Mouse (Mus musculus) megakaryocyte, embryonic 14.5 days (primary cell): Measurements from ENCODE around the gene Prkg2. TPM values are rescaled to one million over a fixed set of nuclear protein-coding genes. Genes with fewer than 3 reads are reported as not detected.

Experiments used
- H3K27me3 ChIP-seq: replicated peaks from 2 replicates; pipeline ENCODE3; 2012; ENCODE audit warnings: inconsistent platforms
- H3K36me3 ChIP-seq: replicated peaks from 2 replicates; pipeline ENCODE3; 2012; ENCODE audit warnings: low read length, inconsistent platforms, mixed read lengths
- H3K4me1 ChIP-seq: 2 replicates; pipeline ENCODE4 v1.6.1; 2012; ENCODE audit warnings: inconsistent platforms
- H3K4me3 ChIP-seq: replicated peaks from 2 replicates; pipeline ENCODE3; 2012; ENCODE audit warnings: moderate library complexity, mild to moderate bottlenecking, inconsistent platforms
- H3K9me3 ChIP-seq: 2 replicates; pipeline ENCODE4 v1.6.1; 2012; ENCODE audit warnings: inconsistent platforms
- FLI1 ChIP-seq: IDR thresholded peaks from 2 replicates; pipeline ENCODE4 v1.6.1; 2012; ENCODE audit warnings: low read length, inconsistent platforms, mixed read lengths
- GATA1 ChIP-seq: IDR thresholded peaks from 3 replicates; pipeline ENCODE4 v1.6.1; 2012; ENCODE audit warnings: mixed read lengths, low read length, inconsistent platforms, borderline replicate concordance
- polyA plus RNA-seq: library from polyadenylated mRNA; stranded (reverse); fragments of >175 nt; gene quantifications from 2 replicates; pipeline ENCODE4 v1.2.3, GENCODE M21; 2012; ENCODE audit warnings: low replicate concordance; ENCODE audit not compliant: insufficient read depth

Prkg2 gene
- polyA plus RNA-seq, 1 experiment = not detected

- Histone ChIP-seq H3K36me3 (no peaks in the 10 kb centered on the region), H3K4me1 (no peaks in the 10 kb centered on the region), H3K4me3 (no peak overlapping the region), H3K27me3 (no peaks in the 10 kb centered on the region), H3K9me3 (peaks cover 6% of the 10 kb centered on the region; the same call in 1 of the 2 replicates)
- TF ChIP-seq GATA1 (no peak), FLI1 (no peak)
Observed at GRCm38 (mm10) chr5:98985077-98985476, 52.1 kb downstream of the Prkg2 start.

GRCm38 (mm10) chr5:98981304-98981703 is 55.8 kb downstream of the Prkg2 start:
- no peak for TF ChIP-seq GATA1
- TF ChIP-seq FLI1 = no peak
- H3K36me3 ChIP-seq = no peaks in the 10 kb centered on the region

GRCm38 (mm10) chr5:98978316-98978715 is 58.8 kb downstream of the Prkg2 start:
- no peaks in the 10 kb centered on the region for H3K27me3 ChIP-seq
- no peak overlapping the region for H3K4me3 ChIP-seq
- H3K4me1 ChIP-seq = no peaks in the 10 kb centered on the region
- no peaks in the 10 kb centered on the region for H3K36me3 ChIP-seq
- no peaks in the 10 kb centered on the region for H3K9me3 ChIP-seq
- TF ChIP-seq GATA1 = no peak
- TF ChIP-seq FLI1 = no peak

More at GRCm38 (mm10) chr5:98981304-98981703, 55.8 kb downstream of the Prkg2 start:
- peaks cover 6% of the 10 kb centered on the region; the same call in 1 of the 2 replicates for H3K9me3 ChIP-seq
- no peak overlapping the region for H3K4me3 ChIP-seq
- no peaks in the 10 kb centered on the region for H3K27me3 ChIP-seq
- H3K4me1 ChIP-seq = no peaks in the 10 kb centered on the region

GRCm38 (mm10) chr5:98975877-98976672 is 61.1 kb downstream of the Prkg2 start:
- Histone ChIP-seq H3K9me3 (0 out of 2 replicates have a peak, but pooled peaks cover 4% of the 10 kb centered on the region), H3K4me3 (no peak overlapping the region), H3K27me3 (no peaks in the 10 kb centered on the region), H3K4me1 (no peaks in the 10 kb centered on the region), H3K36me3 (no peaks in the 10 kb centered on the region)
- TF ChIP-seq FLI1 (no peak), GATA1 (no peak)

GRCm38 (mm10) chr5:98966679-98967078 is 70.5 kb downstream of the Prkg2 start:
- H3K36me3 ChIP-seq = no peaks in the 10 kb centered on the region
- no peaks in the 10 kb centered on the region for H3K27me3 ChIP-seq
- H3K4me1 ChIP-seq = no peaks in the 10 kb centered on the region
- no peak overlapping the region for H3K4me3 ChIP-seq
- TF ChIP-seq FLI1 = no peak
- no peak for TF ChIP-seq GATA1
- H3K9me3 ChIP-seq = 0 out of 2 replicates have a peak, but pooled peaks cover under 1% of the 10 kb centered on the region

- H3K4me1 ChIP-seq = no peaks in the 10 kb centered on the region
- no peaks in the 10 kb centered on the region for H3K27me3 ChIP-seq
- no peaks in the 10 kb centered on the region for H3K9me3 ChIP-seq
- no peak overlapping the region for H3K4me3 ChIP-seq
- no peaks in the 10 kb centered on the region for H3K36me3 ChIP-seq
- TF ChIP-seq GATA1 (no peak), FLI1 (no peak)
Observed at GRCm38 (mm10) chr5:98965139-98965538, 72.0 kb downstream of the Prkg2 start.

- Histone ChIP-seq H3K27me3 (no peaks in the 10 kb centered on the region), H3K9me3 (no peaks in the 10 kb centered on the region), H3K4me1 (no peaks in the 10 kb centered on the region), H3K4me3 (no peak overlapping the region), H3K36me3 (no peaks in the 10 kb centered on the region)
- TF ChIP-seq GATA1 (no peak), FLI1 (no peak)
Observed at GRCm38 (mm10) chr5:98964367-98964766, 72.8 kb downstream of the Prkg2 start.

- no peak overlapping the region for H3K4me3 ChIP-seq
- H3K9me3 ChIP-seq = 0 out of 2 replicates have a peak, but pooled peaks cover 3% of the 10 kb centered on the region
- no peaks in the 10 kb centered on the region for H3K27me3 ChIP-seq
- TF ChIP-seq GATA1 (no peak), FLI1 (no peak)
- no peaks in the 10 kb centered on the region for H3K36me3 ChIP-seq
- no peaks in the 10 kb centered on the region for H3K4me1 ChIP-seq
Observed at GRCm38 (mm10) chr5:98962472-98962871, 74.7 kb downstream of the Prkg2 start.

- H3K4me3 ChIP-seq = no peak overlapping the region
- no peaks in the 10 kb centered on the region for H3K36me3 ChIP-seq
- H3K4me1 ChIP-seq = no peaks in the 10 kb centered on the region
- TF ChIP-seq GATA1 = no peak
- no peak for TF ChIP-seq FLI1
- no peaks in the 10 kb centered on the region for H3K27me3 ChIP-seq
- peaks cover 6% of the 10 kb centered on the region; the same call in 1 of the 2 replicates for H3K9me3 ChIP-seq
Observed at GRCm38 (mm10) chr5:98955576-98955975, 81.6 kb downstream of the Prkg2 start.

- Histone ChIP-seq H3K36me3 (no peaks in the 10 kb centered on the region), H3K9me3 (peaks cover 3% of the 10 kb centered on the region; the same call in 1 of the 2 replicates), H3K27me3 (no peaks in the 10 kb centered on the region), H3K4me3 (no peak overlapping the region), H3K4me1 (no peaks in the 10 kb centered on the region)
- TF ChIP-seq GATA1 (no peak), FLI1 (no peak)
Observed at GRCm38 (mm10) chr5:98953386-98953785, 83.8 kb downstream of the Prkg2 start.
